Mouse (Mus musculus) forebrain, embryonic 16.5 days (tissue): ENCODE results near the gene Rps19. TPM values are rescaled to one million over a fixed set of nuclear protein-coding genes. Genes with fewer than 3 reads are reported as not detected.

Experiments
- ATAC-seq: fragments of 200-750 bp; cut with Nextera tagmentation; 2 replicates; pipeline ENCODE4 v1.8.0; 2017; ENCODE audit warnings: mild to moderate bottlenecking, moderate library complexity
- H3K27ac ChIP-seq: fragments of 300-500 bp; sonication (generic); 2 replicates; pipeline ENCODE4 v1.5.1; 2014; ENCODE audit warnings: low read length, control low read depth
- H3K27me3 ChIP-seq: fragments of 300-500 bp; sonication (generic); replicated peaks from 2 replicates; pipeline ENCODE4 v1.6.1; 2014; ENCODE audit warnings: low read length; ENCODE audit not compliant: control insufficient read depth, insufficient read depth
- H3K36me3 ChIP-seq: fragments of 300-500 bp; sonication (generic); 2 replicates; pipeline ENCODE4 v1.6.1; 2014; ENCODE audit not compliant: control insufficient read depth, insufficient read depth
- H3K4me1 ChIP-seq: fragments of 300-500 bp; sonication (generic); replicated peaks from 2 replicates; pipeline ENCODE4 v1.6.1; 2014; ENCODE audit warnings: low read length; ENCODE audit not compliant: control insufficient read depth, insufficient read depth
- H3K4me2 ChIP-seq: fragments of 300-500 bp; sonication (generic); 2 replicates; pipeline ENCODE4 v1.6.1; 2014; ENCODE audit warnings: mild to moderate bottlenecking, low read length, control low read depth
- H3K4me3 ChIP-seq: fragments of 300-500 bp; sonication (generic); replicated peaks from 2 replicates; pipeline ENCODE4 v1.5.1; 2014; ENCODE audit warnings: mild to moderate bottlenecking, low read length, control low read depth
- H3K9ac ChIP-seq: fragments of 300-500 bp; sonication (generic); replicated peaks from 2 replicates; pipeline ENCODE4 v1.6.1; 2014; ENCODE audit warnings: low read depth, low read length, control low read depth
- H3K9me3 ChIP-seq: fragments of 300-500 bp; sonication (generic); 2 replicates; pipeline ENCODE4 v1.6.1; 2016; ENCODE audit warnings: low read length; ENCODE audit not compliant: control insufficient read depth
- WGBS: fragments of 180-500 bp; shearing (Covaris S2); extraction: QIAGEN DNeasy Blood & Tissue Kit; methylation state at CpG from one replicate; pipeline ENCODE4 v1.1.7; 2014; 5-methylcytosine and 5-hydroxymethylcytosine counted together
- polyA plus RNA-seq: library from polyadenylated mRNA; unstranded; fragments of >200 nt; fragmentation: Nextera tagmentation; extraction: Ambion mirVana; gene quantifications from 2 replicates; pipeline ENCODE4 v1.2.1, GENCODE M21; 2015

Rps19 gene
- polyA plus RNA-seq, 1 experiment from 2014 or later: 1,290 TPM

DNA sequence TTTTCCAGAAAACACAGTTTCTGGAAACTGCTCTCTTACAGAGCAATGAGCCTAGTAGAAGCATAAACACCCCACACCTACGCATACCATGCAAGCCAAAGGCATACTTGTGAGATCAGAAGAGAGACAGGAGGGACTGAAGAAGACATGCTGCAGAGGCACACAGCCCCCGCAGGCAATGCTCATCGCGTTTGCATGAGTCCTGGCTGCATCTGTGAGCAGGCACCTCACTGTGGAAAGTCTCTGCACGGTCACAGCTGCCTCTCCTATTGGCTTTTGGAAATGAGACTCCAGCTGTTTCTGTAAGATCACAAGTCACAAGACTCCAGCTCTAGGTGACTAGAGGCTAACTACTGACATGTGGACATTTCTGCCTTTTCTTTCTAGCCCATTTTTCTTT, 34.0 kb upstream of the Rps19 start:
- H3K36me3 ChIP-seq: no peaks in the 10 kb centered on the region
- 32% methylated on average over 5 of the region's 5 CpGs for WGBS
- no peaks in the 10 kb centered on the region for H3K9me3 ChIP-seq
- H3K4me3 ChIP-seq: no peak overlapping the region
- no peak for ATAC-seq
- no peak overlapping the region for H3K27ac ChIP-seq
- H3K4me1 ChIP-seq: peaks cover 4% of the 10 kb centered on the region; the same call in 1 of the 2 replicates
- H3K4me2 ChIP-seq: no peak overlapping the region
- H3K9ac ChIP-seq: no peak overlapping the region
- H3K27me3 ChIP-seq: no peaks in the 10 kb centered on the region

DNA sequence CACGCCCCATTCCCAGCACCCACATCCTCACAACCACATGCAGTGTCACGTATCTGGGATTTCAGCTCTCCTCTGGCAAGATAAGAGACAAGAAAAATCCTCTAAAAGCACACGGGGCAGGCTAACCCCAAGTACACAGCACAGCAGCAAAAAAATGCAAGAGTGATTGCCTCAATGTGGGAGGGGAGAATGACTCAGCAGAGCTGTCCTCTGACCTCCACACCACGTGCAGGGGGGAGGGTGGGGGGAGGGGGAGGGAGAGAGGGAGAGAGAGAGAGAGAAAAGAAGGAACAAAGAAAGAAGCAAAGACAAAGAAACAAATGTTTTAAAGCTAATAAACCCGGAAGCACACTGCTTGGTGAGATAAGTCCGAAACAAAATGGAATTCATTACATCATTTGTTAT, 33.3 kb upstream of the Rps19 start:
- Histone ChIP-seq H3K4me2 (no peak overlapping the region), H3K4me3 (no peak overlapping the region), H3K27ac (no peak overlapping the region), H3K9ac (no peak overlapping the region), H3K9me3 (no peaks in the 10 kb centered on the region), H3K4me1 (peaks cover 1% of the 10 kb centered on the region; the same call in 1 of the 2 replicates), H3K36me3 (no peaks in the 10 kb centered on the region), H3K27me3 (no peaks in the 10 kb centered on the region)
- WGBS: 38% methylated on average over 6 of the region's 6 CpGs
- no peak for ATAC-seq

DNA sequence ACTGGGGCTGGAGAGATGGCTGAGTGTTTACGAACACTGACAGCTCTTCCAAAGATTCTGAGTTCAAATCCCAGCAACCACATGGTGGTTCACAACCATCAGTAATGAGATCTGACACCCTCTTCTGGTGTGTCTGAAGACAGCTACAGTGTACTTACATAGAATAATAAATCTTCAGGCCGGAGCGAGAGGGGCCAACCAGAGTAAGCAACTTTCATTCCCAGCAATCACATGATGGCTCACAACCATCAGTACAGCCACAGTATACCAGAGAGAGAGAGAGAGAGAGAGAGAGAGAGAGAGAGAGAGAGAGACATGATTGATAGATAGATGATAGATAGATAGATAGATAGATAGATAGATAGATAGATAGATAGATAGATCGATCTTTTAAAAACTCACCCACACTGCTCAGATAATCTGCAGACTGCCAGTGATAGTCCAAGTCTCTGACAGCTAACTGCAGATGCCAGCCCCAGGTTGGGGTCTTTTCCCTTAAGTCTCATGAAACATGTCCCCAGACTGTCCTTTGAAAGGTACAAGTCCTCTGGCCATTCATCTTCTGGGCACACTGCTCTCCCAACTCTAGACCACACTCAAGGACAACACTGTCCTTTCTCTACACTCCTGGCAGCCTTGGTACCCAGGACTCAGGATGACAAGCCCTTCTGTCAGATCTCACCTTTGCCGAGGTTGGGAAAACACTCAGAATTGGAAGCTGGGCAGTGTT, 32.4 kb upstream of the Rps19 start:
- no peak for ATAC-seq
- WGBS: 87% methylated on average over 5 of the region's 5 CpGs
- Histone ChIP-seq H3K27me3 (no peaks in the 10 kb centered on the region), H3K4me3 (no peak overlapping the region), H3K27ac (no peak overlapping the region), H3K9me3 (no peaks in the 10 kb centered on the region), H3K4me1 (no peaks in the 10 kb centered on the region), H3K9ac (no peak overlapping the region), H3K36me3 (no peaks in the 10 kb centered on the region), H3K4me2 (no peak overlapping the region)

GRCm38 (mm10) chr7:24852557-24853232, 31.5 kb upstream of the Rps19 start:
- H3K4me3 ChIP-seq: no peak overlapping the region
- H3K36me3 ChIP-seq: no peaks in the 10 kb centered on the region
- WGBS: 76% methylated on average over 6 of the region's 8 CpGs
- no peaks in the 10 kb centered on the region for H3K27me3 ChIP-seq
- H3K9ac ChIP-seq: no peak overlapping the region
- H3K27ac ChIP-seq: no peak overlapping the region
- no peaks in the 10 kb centered on the region for H3K4me1 ChIP-seq
- no peak for ATAC-seq
- H3K4me2 ChIP-seq: no peak overlapping the region
- no peaks in the 10 kb centered on the region for H3K9me3 ChIP-seq

DNA sequence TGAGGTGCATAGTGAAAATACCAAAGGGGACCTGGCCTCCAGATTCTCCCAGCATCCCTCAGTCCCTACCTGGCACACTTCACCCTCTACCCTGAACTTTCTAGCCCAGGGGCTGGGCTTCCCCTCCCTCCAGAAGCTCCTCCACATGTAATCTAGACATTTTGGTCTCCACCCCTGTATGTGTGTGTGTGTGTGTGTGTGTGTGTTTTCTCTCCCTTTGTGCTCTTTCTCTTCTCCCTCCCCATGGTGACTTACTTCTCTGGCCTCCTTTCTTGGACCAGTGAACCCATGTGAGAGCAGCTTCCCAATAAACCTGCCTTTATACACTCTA, 31.0 kb upstream of the Rps19 start:
- Histone ChIP-seq H3K36me3 (no peaks in the 10 kb centered on the region), H3K9me3 (no peaks in the 10 kb centered on the region), H3K4me2 (no peak overlapping the region), H3K4me3 (no peak overlapping the region), H3K27me3 (no peaks in the 10 kb centered on the region), H3K4me1 (no peaks in the 10 kb centered on the region), H3K9ac (no peak overlapping the region), H3K27ac (no peak overlapping the region)
- no peak for ATAC-seq

- Histone ChIP-seq H3K9ac (no peak overlapping the region), H3K27ac (no peak overlapping the region), H3K4me3 (no peak overlapping the region), H3K27me3 (no peaks in the 10 kb centered on the region), H3K4me1 (no peaks in the 10 kb centered on the region), H3K9me3 (no peaks in the 10 kb centered on the region), H3K36me3 (no peaks in the 10 kb centered on the region), H3K4me2 (no peak overlapping the region)
- ATAC-seq: no peak
- WGBS: 55% methylated on average over 7 of the region's 7 CpGs
Measured at GRCm38 (mm10) chr7:24853695-24854094, 30.5 kb upstream of the Rps19 start.

GRCm38 (mm10) chr7:24856460-24857120, 27.6 kb upstream of the Rps19 start:
- H3K27ac ChIP-seq: no peak overlapping the region
- no peaks in the 10 kb centered on the region for H3K9me3 ChIP-seq
- no peak overlapping the region for H3K4me2 ChIP-seq
- WGBS: 25% methylated on average over 6 of the region's 6 CpGs
- no peak overlapping the region for H3K9ac ChIP-seq
- no peak for ATAC-seq
- no peaks in the 10 kb centered on the region for H3K4me1 ChIP-seq
- H3K4me3 ChIP-seq: no peak overlapping the region
- H3K27me3 ChIP-seq: no peaks in the 10 kb centered on the region
- H3K36me3 ChIP-seq: no peaks in the 10 kb centered on the region

DNA sequence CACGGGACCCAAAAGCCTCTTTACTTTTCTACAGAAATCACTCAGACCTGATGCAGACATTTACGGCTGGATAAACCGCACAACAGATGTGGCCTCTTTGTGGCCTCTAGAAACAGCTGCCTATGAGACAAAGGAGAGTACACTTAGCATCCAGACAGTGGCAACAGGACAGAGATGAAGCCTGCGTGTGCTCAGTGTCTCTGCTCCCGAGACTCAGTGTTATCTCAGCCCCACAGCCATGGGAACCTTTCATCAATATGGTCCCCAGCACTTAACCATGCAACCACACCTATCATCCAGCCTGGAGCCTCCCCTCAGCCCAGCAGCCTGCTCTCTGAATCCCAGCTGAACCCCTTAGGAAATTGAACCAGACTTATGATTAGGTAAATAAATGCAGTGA, 24.9 kb upstream of the Rps19 start:
- 75% methylated on average over 5 of the region's 5 CpGs for WGBS
- H3K27me3 ChIP-seq: no peaks in the 10 kb centered on the region
- H3K36me3 ChIP-seq: no peaks in the 10 kb centered on the region
- H3K9ac ChIP-seq: no peak overlapping the region
- H3K4me3 ChIP-seq: no peak overlapping the region
- no peaks in the 10 kb centered on the region for H3K4me1 ChIP-seq
- H3K9me3 ChIP-seq: no peaks in the 10 kb centered on the region
- no peak overlapping the region for H3K4me2 ChIP-seq
- H3K27ac ChIP-seq: no peak overlapping the region
- ATAC-seq: no peak

- H3K4me2 ChIP-seq: no peak within 1 kb of the TSS
Measured at GRCm38 (mm10) chr7:24861913-24862312, 22.3 kb upstream of the Rps19 start, which contains the start of gene Gm9844. Gene Gm9844 (plus strand): TSS chr7:24862213.

More at GRCm38 (mm10) chr7:24861913-24862312, 22.3 kb upstream of the Rps19 start, which contains the start of gene Gm9844:
- no peak for ATAC-seq
- Histone ChIP-seq H3K9ac (no peak within 1 kb of the TSS), H3K27me3 (no peaks in the 10 kb centered on the region), H3K9me3 (no peaks in the 10 kb centered on the region), H3K27ac (no peak within 1 kb of the TSS), H3K4me1 (no peaks in the 10 kb centered on the region), H3K36me3 (no peaks in the 10 kb centered on the region), H3K4me3 (no peak within 1 kb of the TSS)
- WGBS: 91% methylated on average over 7 of the region's 7 CpGs
